Mouse (Mus musculus): ENCODE measurements around the gene Ulk4. TPM values are rescaled to one million over a fixed set of nuclear protein-coding genes. Genes with fewer than 3 reads are reported as not detected.

Gene Ulk4
- polyA plus RNA-seq, 1 experiment: not detected

GRCm38 (mm10) chr9:121313656-121314374 lies 36.8 kb upstream of the Ulk4 start:
- Histone ChIP-seq H3K4me3 (replicated peaks) (peak overlapping the region; percentile 93), H3K9me3 (no peaks in the 10 kb centered on the region), H3K27me3 (replicated peaks) (peaks cover 2% of the 10 kb centered on the region), H3K36me3 (replicated peaks; ENCODE audit: low read length) (peaks cover 8% of the 10 kb centered on the region), H3K4me1 (peaks cover 64% of the 10 kb centered on the region)
- TF ChIP-seq FLI1 (IDR thresholded peaks at IDR 0.05; ENCODE audit: low read length) (no peak), GATA1 (IDR thresholded peaks at IDR 0.05; ENCODE audit: borderline replicate concordance, low read length) (no peak)

- Histone ChIP-seq H3K4me3 (replicated peaks) (no peak overlapping the region), H3K4me1 (peaks cover 56% of the 10 kb centered on the region)
These were observed 35.4 kb upstream of the Ulk4 start for GRCm38 (mm10) chr9:121312237-121312891.

GRCm38 (mm10) chr9:121311846-121312236 lies 34.8 kb upstream of the Ulk4 start:
- Histone ChIP-seq H3K36me3 (replicated peaks; ENCODE audit: low read length) (peaks cover 3% of the 10 kb centered on the region), H3K4me1 (peaks cover 54% of the 10 kb centered on the region), H3K9me3 (no peaks in the 10 kb centered on the region), H3K27me3 (replicated peaks) (peaks cover 2% of the 10 kb centered on the region), H3K4me3 (replicated peaks) (no peak overlapping the region)
- TF ChIP-seq GATA1 (IDR thresholded peaks at IDR 0.05; ENCODE audit: borderline replicate concordance, low read length) (no peak), FLI1 (IDR thresholded peaks at IDR 0.05; ENCODE audit: low read length) (no peak)

More at GRCm38 (mm10) chr9:121312237-121312891, 35.4 kb upstream of the Ulk4 start:
- Histone ChIP-seq H3K27me3 (replicated peaks) (peaks cover 2% of the 10 kb centered on the region), H3K9me3 (no peaks in the 10 kb centered on the region), H3K36me3 (replicated peaks; ENCODE audit: low read length) (no peaks in the 10 kb centered on the region)
- TF ChIP-seq GATA1 (IDR thresholded peaks at IDR 0.05; ENCODE audit: borderline replicate concordance, low read length): no peak
- no peak for TF ChIP-seq FLI1 (IDR thresholded peaks at IDR 0.05; ENCODE audit: low read length)

GRCm38 (mm10) chr9:121310501-121310900 lies 33.5 kb upstream of the Ulk4 start:
- no peaks in the 10 kb centered on the region for H3K9me3 ChIP-seq
- H3K27me3 ChIP-seq (replicated peaks): peaks cover 2% of the 10 kb centered on the region
- no peak for TF ChIP-seq FLI1 (IDR thresholded peaks at IDR 0.05; ENCODE audit: low read length)
- TF ChIP-seq GATA1 (IDR thresholded peaks at IDR 0.05; ENCODE audit: borderline replicate concordance, low read length): no peak
- peaks cover 45% of the 10 kb centered on the region for H3K4me1 ChIP-seq
- H3K4me3 ChIP-seq (replicated peaks): no peak overlapping the region
- peaks cover 5% of the 10 kb centered on the region for H3K36me3 ChIP-seq (replicated peaks; ENCODE audit: low read length)

- no peak for TF ChIP-seq GATA1 (IDR thresholded peaks at IDR 0.05; ENCODE audit: borderline replicate concordance, low read length)
- no peaks in the 10 kb centered on the region for H3K9me3 ChIP-seq
- peaks cover 5% of the 10 kb centered on the region for H3K36me3 ChIP-seq (replicated peaks; ENCODE audit: low read length)
- no peak overlapping the region for H3K4me3 ChIP-seq (replicated peaks)
- H3K27me3 ChIP-seq (replicated peaks): peaks cover 2% of the 10 kb centered on the region
- H3K4me1 ChIP-seq: peaks cover 35% of the 10 kb centered on the region
These were observed 32.3 kb upstream of the Ulk4 start for GRCm38 (mm10) chr9:121309287-121309686.

- peaks cover 5% of the 10 kb centered on the region for H3K36me3 ChIP-seq (replicated peaks; ENCODE audit: low read length)
- peaks cover 41% of the 10 kb centered on the region for H3K4me1 ChIP-seq
These were observed 28.5 kb upstream of the Ulk4 start for GRCm38 (mm10) chr9:121305456-121305855.

GRCm38 (mm10) chr9:121304520-121304919 lies 27.5 kb upstream of the Ulk4 start:
- TF ChIP-seq GATA1 (IDR thresholded peaks at IDR 0.05; ENCODE audit: borderline replicate concordance, low read length) (no peak), FLI1 (IDR thresholded peaks at IDR 0.05; ENCODE audit: low read length) (no peak)
- H3K4me1 ChIP-seq: peaks cover 39% of the 10 kb centered on the region
- H3K36me3 ChIP-seq (replicated peaks; ENCODE audit: low read length): peaks cover 5% of the 10 kb centered on the region

More at GRCm38 (mm10) chr9:121305456-121305855, 28.5 kb upstream of the Ulk4 start:
- H3K27me3 ChIP-seq (replicated peaks): peaks cover 3% of the 10 kb centered on the region
- H3K9me3 ChIP-seq: no peaks in the 10 kb centered on the region
- H3K4me3 ChIP-seq (replicated peaks): no peak overlapping the region
- no peak for TF ChIP-seq FLI1 (IDR thresholded peaks at IDR 0.05; ENCODE audit: low read length)
- no peak for TF ChIP-seq GATA1 (IDR thresholded peaks at IDR 0.05; ENCODE audit: borderline replicate concordance, low read length)

GRCm38 (mm10) chr9:121303748-121304147 lies 26.8 kb upstream of the Ulk4 start:
- H3K36me3 ChIP-seq (replicated peaks; ENCODE audit: low read length): peaks cover 5% of the 10 kb centered on the region

More at GRCm38 (mm10) chr9:121304520-121304919, 27.5 kb upstream of the Ulk4 start:
- Histone ChIP-seq H3K4me3 (replicated peaks) (no peak overlapping the region), H3K9me3 (no peaks in the 10 kb centered on the region), H3K27me3 (replicated peaks) (peaks cover 3% of the 10 kb centered on the region)

GRCm38 (mm10) chr9:121303086-121303485 lies 26.1 kb upstream of the Ulk4 start:
- Histone ChIP-seq H3K4me3 (replicated peaks) (no peak overlapping the region), H3K27me3 (replicated peaks) (peaks cover 14% of the 10 kb centered on the region), H3K9me3 (no peaks in the 10 kb centered on the region), H3K4me1 (peaks cover 47% of the 10 kb centered on the region), H3K36me3 (replicated peaks; ENCODE audit: low read length) (peaks cover 5% of the 10 kb centered on the region)
- TF ChIP-seq FLI1 (IDR thresholded peaks at IDR 0.05; ENCODE audit: low read length) (no peak), GATA1 (IDR thresholded peaks at IDR 0.05; ENCODE audit: borderline replicate concordance, low read length) (no peak)

More at GRCm38 (mm10) chr9:121303748-121304147, 26.8 kb upstream of the Ulk4 start:
- no peak overlapping the region for H3K4me3 ChIP-seq (replicated peaks)
- H3K4me1 ChIP-seq: peaks cover 40% of the 10 kb centered on the region
- no peaks in the 10 kb centered on the region for H3K9me3 ChIP-seq
- peaks cover 7% of the 10 kb centered on the region for H3K27me3 ChIP-seq (replicated peaks)
- TF ChIP-seq FLI1 (IDR thresholded peaks at IDR 0.05; ENCODE audit: low read length) (no peak), GATA1 (IDR thresholded peaks at IDR 0.05; ENCODE audit: borderline replicate concordance, low read length) (no peak)

GRCm38 (mm10) chr9:121302543-121302942 lies 25.5 kb upstream of the Ulk4 start:
- Histone ChIP-seq H3K36me3 (replicated peaks; ENCODE audit: low read length) (peaks cover 5% of the 10 kb centered on the region), H3K4me1 (peaks cover 47% of the 10 kb centered on the region), H3K9me3 (no peaks in the 10 kb centered on the region), H3K4me3 (replicated peaks) (no peak overlapping the region), H3K27me3 (replicated peaks) (peaks cover 17% of the 10 kb centered on the region)
- TF ChIP-seq FLI1 (IDR thresholded peaks at IDR 0.05; ENCODE audit: low read length): no peak
- no peak for TF ChIP-seq GATA1 (IDR thresholded peaks at IDR 0.05; ENCODE audit: borderline replicate concordance, low read length)

Measured in megakaryocyte, embryonic 14.5 days (primary cell).